ENCODE assay signal across 11 mouse cellular contexts in the genomic region with DNA sequence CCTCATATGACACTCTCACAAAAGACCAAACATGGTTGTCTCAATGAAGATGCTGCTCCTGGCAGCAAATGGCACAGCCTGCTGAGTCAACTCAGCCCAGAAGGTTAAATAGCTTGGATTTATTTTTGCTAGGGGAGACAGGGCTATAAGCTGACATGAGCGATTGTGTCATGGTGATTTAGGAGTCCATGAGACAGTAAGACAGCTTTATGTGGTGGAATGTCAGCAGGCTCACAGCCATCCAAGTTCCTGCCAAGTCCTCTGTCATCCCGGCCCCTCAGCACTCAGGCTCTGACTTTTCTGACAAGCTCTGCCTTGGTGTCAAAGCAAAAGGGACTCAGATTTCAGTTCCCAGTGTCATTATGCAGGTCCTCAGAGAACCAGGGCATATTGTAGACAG. TPM values are rescaled to one million over a fixed set of nuclear protein-coding genes. Genes with fewer than 3 reads are reported as not detected.
A peak's percentile ranks its signal among the peaks of the same experiment; 100 is the strongest.
DNase-seq lines count a peak whose midpoint lies in the region; ATAC-seq and TF ChIP-seq lines count a peak whose summit lies in the region.
"Had no signal": no experiment of that assay in that cellular context is flagged by ENCODE, and none has a peak within 500 bp of the region (broad histone marks: within the 10 kb centered on the region; RNA-seq: fewer than 3 reads in every experiment).

No protein-coding gene starts in this region.

- H3K4me3 ChIP-seq in forebrain, postnatal 0 days (ENCODE audit: low read depth, low read length): no peak overlapping the region
- no peak overlapping the region for H3K4me3 ChIP-seq in forebrain, embryonic 15.5 days
- H3K4me3 ChIP-seq: hindbrain, embryonic 12.5 days had no signal

- no peaks in the 10 kb centered on the region for H3K9me3 ChIP-seq in forebrain, postnatal 0 days (ENCODE audit: low read length)
- H3K9me3 ChIP-seq in forebrain, embryonic 15.5 days: no peaks in the 10 kb centered on the region
- H3K9me3 ChIP-seq: hindbrain, embryonic 12.5 days had no signal

- H3K4me2 ChIP-seq in forebrain, postnatal 0 days (ENCODE audit: low read depth): no peak overlapping the region
- H3K4me2 ChIP-seq in forebrain, embryonic 15.5 days (replicated peaks): no peak overlapping the region
- H3K4me2 ChIP-seq: hindbrain, embryonic 12.5 days had no signal

- H3K27ac ChIP-seq in forebrain, postnatal 0 days (ENCODE audit: low read depth, low read length): no peak overlapping the region
- no peak overlapping the region for H3K27ac ChIP-seq in forebrain, embryonic 15.5 days (replicated peaks)
- H3K27ac ChIP-seq: hindbrain, embryonic 12.5 days had no signal

- ATAC-seq in forebrain, postnatal 0 days: peak; percentile 60
- ATAC-seq in forebrain, embryonic 15.5 days (replicated peaks): no peak
- ATAC-seq in megakaryocyte progenitor cell, adult 5-6 weeks (replicated peaks; ENCODE audit: poor library complexity): no peak

- H3K9ac ChIP-seq in forebrain, postnatal 0 days: no peak overlapping the region
- H3K9ac ChIP-seq in forebrain, embryonic 15.5 days (replicated peaks): no peak overlapping the region
- H3K9ac ChIP-seq: hindbrain, embryonic 12.5 days had no signal

- WGBS in forebrain, postnatal 0 days: 44% methylated on average over 2 of the region's 2 CpGs
- WGBS in forebrain, embryonic 15.5 days: 60% methylated on average over 2 of the region's 2 CpGs

- H3K4me1 ChIP-seq in forebrain, postnatal 0 days (ENCODE audit: insufficient read depth): no peaks in the 10 kb centered on the region
- peaks cover 7% of the 10 kb centered on the region for H3K4me1 ChIP-seq in forebrain, embryonic 15.5 days

- DNase-seq in forebrain, postnatal 0 days: no peak
- DNase-seq in retina, adult 2 months (ENCODE audit: low read depth, low spot score): peak; percentile 6
- DNase-seq in retina, embryonic 14.5 days (ENCODE audit: low spot score): no peak
- DNase-seq in heart, postnatal 4 days: peak; percentile 46
- DNase-seq in urinary bladder, postnatal 36 days (ENCODE audit: low spot score in 2 of 2): no peak
- no peak for DNase-seq in testis, postnatal 14 days (ENCODE audit: low spot score)
- DNase-seq: lung, postnatal 10 days; thymus, adult 18-20 months had no signal

- H3K36me3 ChIP-seq in forebrain, postnatal 0 days (ENCODE audit: insufficient read depth): no peaks in the 10 kb centered on the region
- H3K36me3 ChIP-seq in forebrain, embryonic 15.5 days: peaks cover 5% of the 10 kb centered on the region; the same call in 1 of the 2 replicates
- H3K36me3 ChIP-seq: hindbrain, embryonic 12.5 days had no signal

- H3K27me3 ChIP-seq in forebrain, postnatal 0 days (ENCODE audit: insufficient read depth, low read length): no peaks in the 10 kb centered on the region
- no peaks in the 10 kb centered on the region for H3K27me3 ChIP-seq in forebrain, embryonic 15.5 days
- H3K27me3 ChIP-seq: hindbrain, embryonic 12.5 days had no signal

- TF ChIP-seq CTCF in forebrain, postnatal 0 days (IDR thresholded peaks at IDR 0.05; ENCODE audit: low read depth): no peak

RNA-seq across cellular contexts. Expression of a gene that starts 11.6 kb away (rescaled TPM):
- total RNA-seq in forebrain, postnatal 0 days (2014; rRNA removed): 62.9 and 89.4 TPM in 2 replicates
- polyA plus RNA-seq in forebrain, postnatal 0 days (2015; fragmentation: Nextera tagmentation; extraction: Ambion mirVana): 27.0 and 36.6 TPM in 2 replicates
- 38.0 and 41.4 TPM in 2 replicates for polyA plus RNA-seq in forebrain, embryonic 15.5 days (2015; fragmentation: Nextera tagmentation; extraction: Ambion mirVana)
- total RNA-seq in heart, postnatal 4 days (2021): 1 to 10 TPM; 8.1 to 8.3 TPM
- 0.34 and 2.6 TPM in 2 replicates for total RNA-seq in megakaryocyte progenitor cell, adult 5-6 weeks (2015)
- 0.33 and 1.6 TPM in 2 replicates for total RNA-seq in megakaryocyte progenitor cell, adult 5-6 weeks (2017)

Comparison
In these comparisons a context has a peak if more than half of its experiments do, and no peak if none do; other contexts are left out.
1. DNase-seq: peak in retina, adult 2 months (single experiment) and heart, postnatal 4 days (single experiment); none in forebrain, postnatal 0 days (single experiment), retina, embryonic 14.5 days (single experiment), urinary bladder, postnatal 36 days (0 of 2) and testis, postnatal 14 days (single experiment).